Mouse (Mus musculus) adrenal gland, adult 8-10 months (tissue): ENCODE data around the gene Kalrn. TPM values are rescaled to one million over a fixed set of nuclear protein-coding genes. Genes with fewer than 3 reads are reported as not detected.

ENCODE experiments used
- DNase-seq: peaks from one replicate; pipeline ENCODE4 v3.0.0; 2022
- total RNA-seq, 4 experiments: library from RNA; stranded (reverse); gene quantifications; 2 replicates each; pipeline ENCODE4 v1.2.4; 2022

Kalrn gene
- total RNA-seq, 4 experiments from 2014 or later, result 11.2 to 18.8 (median 13.0) TPM

GRCm38 (mm10) chr16:34063313-34063712, 510.0 kb downstream of the Kalrn start:
- no peak for DNase-seq

GRCm38 (mm10) chr16:34061661-34062060, 511.7 kb downstream of the Kalrn start:
- no peak for DNase-seq

- no peak for DNase-seq
Observed at GRCm38 (mm10) chr16:34058611-34059010, 514.7 kb downstream of the Kalrn start.

GRCm38 (mm10) chr16:34057464-34057863, 515.9 kb downstream of the Kalrn start:
- DNase-seq, result no peak

GRCm38 (mm10) chr16:34056418-34057111, 516.8 kb downstream of the Kalrn start:
- DNase-seq, result no peak

GRCm38 (mm10) chr16:34050090-34050489, 523.2 kb downstream of the Kalrn start:
- DNase-seq, result no peak

GRCm38 (mm10) chr16:34049361-34049760, 524.0 kb downstream of the Kalrn start:
- DNase-seq, result no peak

- no peak for DNase-seq
Observed at GRCm38 (mm10) chr16:34048232-34048631, 525.1 kb downstream of the Kalrn start.

GRCm38 (mm10) chr16:34047543-34047942, 525.8 kb downstream of the Kalrn start:
- no peak for DNase-seq

GRCm38 (mm10) chr16:34047006-34047360, 526.3 kb downstream of the Kalrn start:
- no peak for DNase-seq

GRCm38 (mm10) chr16:34046268-34047005, 526.9 kb downstream of the Kalrn start:
- no peak for DNase-seq

GRCm38 (mm10) chr16:34044539-34044938, 528.8 kb downstream of the Kalrn start:
- no peak for DNase-seq

- DNase-seq, result no peak
Observed at GRCm38 (mm10) chr16:34043048-34043795, 530.1 kb downstream of the Kalrn start.

- no peak for DNase-seq
Observed at GRCm38 (mm10) chr16:34042586-34042985, 530.7 kb downstream of the Kalrn start.

- DNase-seq, result no peak
Observed at GRCm38 (mm10) chr16:34040276-34040675, 533.1 kb downstream of the Kalrn start.

GRCm38 (mm10) chr16:34039736-34040135, 533.6 kb downstream of the Kalrn start:
- DNase-seq, result no peak

- DNase-seq, result no peak
Observed at GRCm38 (mm10) chr16:34036327-34037047, 536.8 kb downstream of the Kalrn start.

- no peak for DNase-seq
Observed at GRCm38 (mm10) chr16:34035780-34036179, 537.6 kb downstream of the Kalrn start.

- DNase-seq, result no peak
Observed at GRCm38 (mm10) chr16:34034267-34034666, 539.1 kb downstream of the Kalrn start.

GRCm38 (mm10) chr16:34032011-34032645, 541.2 kb downstream of the Kalrn start:
- DNase-seq, result no peak

- DNase-seq, result no peak
Observed at GRCm38 (mm10) chr16:34031565-34031964, 541.8 kb downstream of the Kalrn start.

GRCm38 (mm10) chr16:34030379-34030778, 543.0 kb downstream of the Kalrn start:
- no peak for DNase-seq
